Mouse (Mus musculus) MN1 (cell line): ENCODE data around the gene Hmmr.
A peak's percentile ranks its signal among the peaks of the same experiment; 100 is the strongest.
"Not testable (repeated sequence)": the region's sequence is repeated elsewhere in the genome, so short reads cannot be mapped to it uniquely, and the experiment has no call there.

Source experiments
- DNase-seq: peaks from one replicate; pipeline ENCODE4 v3.0.0-alpha.2; 2016; ENCODE audit warnings: low spot score

The Hmmr gene

DNA sequence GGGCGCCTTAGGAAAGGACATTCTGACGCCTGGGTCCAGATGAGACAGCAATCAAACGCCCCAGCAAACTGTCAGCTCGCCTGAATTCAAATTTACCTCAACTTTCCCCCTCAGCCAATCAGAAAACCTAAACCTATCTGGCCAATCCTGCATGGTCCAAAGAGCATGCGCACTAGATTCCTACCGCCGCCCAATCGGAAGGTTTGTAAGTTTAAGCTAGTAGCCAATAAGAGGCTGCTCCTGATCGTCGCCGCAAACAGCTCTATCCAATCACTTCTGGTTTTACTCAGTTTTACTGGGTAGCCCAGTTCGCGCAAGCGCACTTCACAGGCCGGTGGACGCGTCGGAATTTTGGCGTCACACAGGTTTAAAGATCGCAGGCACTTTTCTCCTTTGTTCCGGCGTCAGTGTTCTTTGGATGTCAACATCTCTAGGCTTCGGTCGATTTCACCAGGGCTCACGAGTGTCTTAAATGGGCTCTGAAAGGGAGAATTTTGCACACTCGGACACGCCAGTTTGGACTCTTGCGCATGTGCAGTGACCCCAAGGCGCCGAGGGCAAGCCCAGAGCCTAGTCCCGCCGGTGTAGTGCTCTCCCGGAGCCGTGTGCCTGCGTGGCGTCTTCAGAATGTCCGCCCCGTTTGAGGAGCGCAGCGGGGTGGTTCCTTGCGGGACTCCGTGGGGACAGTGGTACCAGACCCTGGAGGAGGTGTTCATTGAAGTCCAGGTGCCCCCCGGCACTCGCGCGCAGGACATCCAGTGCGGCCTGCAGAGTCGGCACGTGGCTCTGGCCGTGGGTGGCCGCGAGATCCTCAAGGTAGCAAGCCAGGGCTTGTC is at the start of gene Hmmr, which contains the start of gene Nudcd2:
TSS of gene Hmmr (minus strand) at position 84 of the 836 bp plus-strand sequence.
TSS of gene Nudcd2 (plus strand) at position 329 of the 836 bp plus-strand sequence.
- peak; percentile 100 for DNase-seq

DNA sequence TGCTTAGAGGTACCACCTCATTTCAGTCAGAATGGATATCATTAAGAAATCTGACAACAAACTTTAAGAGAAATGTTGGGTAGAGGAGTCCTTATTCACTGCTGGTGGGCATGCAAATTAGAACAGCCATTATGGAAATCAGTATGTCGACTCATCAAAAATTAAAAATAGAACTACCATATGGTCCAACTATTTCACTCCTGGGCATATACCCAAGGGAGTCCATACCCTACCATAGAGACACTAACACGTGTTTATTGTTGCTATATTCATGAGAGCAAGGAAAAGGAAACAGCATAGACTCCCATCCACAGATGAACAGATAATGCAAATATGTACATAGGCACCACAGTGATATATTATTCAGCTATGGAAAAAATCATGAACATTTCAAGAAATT is 48.6 kb upstream of the Hmmr start:
- DNase-seq, result no peak

DNA sequence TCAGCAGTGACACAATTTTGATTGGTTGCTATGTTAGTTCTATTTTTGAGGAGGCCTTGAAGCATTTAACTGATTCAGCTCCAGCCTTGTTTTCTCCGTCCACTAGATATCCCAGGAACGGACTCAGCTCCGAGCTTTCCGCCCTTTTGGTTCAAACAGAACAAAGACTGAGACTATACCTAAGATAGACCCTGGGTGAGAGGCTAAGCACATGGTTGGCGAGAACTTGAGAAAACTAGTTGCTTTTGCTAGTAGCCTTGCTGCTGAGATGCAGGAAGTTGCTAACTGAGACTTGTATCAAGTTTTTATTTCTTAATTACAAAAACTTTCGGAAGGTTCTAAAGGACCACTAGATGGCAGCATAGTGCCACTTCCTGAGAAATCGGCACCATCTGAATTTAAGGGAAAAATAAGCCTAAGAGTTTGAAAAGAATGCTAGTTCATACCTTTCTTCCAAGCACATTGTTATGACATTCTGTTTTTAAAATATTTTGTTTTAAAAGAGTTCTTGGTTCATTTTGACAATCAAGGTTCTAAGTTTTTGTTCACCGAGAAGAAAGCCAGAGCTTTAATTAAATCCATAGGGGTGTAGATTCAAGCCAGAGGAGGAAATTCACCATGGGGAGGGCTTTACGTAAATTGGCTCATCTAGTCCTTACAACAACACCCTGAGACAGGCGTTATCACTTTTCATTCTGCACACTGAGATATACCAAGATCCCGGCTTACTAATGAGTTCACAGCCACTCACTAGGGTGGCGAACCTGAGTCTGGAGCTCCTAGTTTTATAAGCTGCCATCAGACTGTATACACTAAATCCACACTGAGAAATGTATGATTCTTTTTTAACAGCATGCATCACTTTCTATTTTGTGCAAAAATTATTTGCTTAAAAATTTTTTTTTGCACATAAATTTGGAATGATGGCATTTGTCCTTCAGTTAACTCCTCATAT is 42.4 kb upstream of the Hmmr start:
- DNase-seq, result peak; percentile 68

DNA sequence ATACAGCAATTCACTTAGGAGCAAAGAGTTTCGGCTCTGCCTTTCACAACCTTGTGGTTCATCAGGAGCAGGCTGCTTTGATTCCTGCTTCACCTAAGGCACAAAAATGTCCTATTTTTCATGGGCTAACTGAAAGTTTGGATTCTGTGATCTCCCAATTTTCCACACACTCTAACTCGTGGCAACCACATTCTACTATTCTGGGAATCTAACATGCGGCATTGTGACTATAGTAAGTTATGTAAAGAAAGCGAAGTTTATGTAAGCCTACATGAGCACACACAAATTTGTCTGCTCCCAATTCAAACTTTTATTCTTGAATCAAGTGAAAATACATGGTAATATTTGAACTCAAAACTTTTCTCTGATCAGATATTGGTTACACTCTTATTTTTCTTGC is 31.5 kb upstream of the Hmmr start:
- DNase-seq, result no peak

DNA sequence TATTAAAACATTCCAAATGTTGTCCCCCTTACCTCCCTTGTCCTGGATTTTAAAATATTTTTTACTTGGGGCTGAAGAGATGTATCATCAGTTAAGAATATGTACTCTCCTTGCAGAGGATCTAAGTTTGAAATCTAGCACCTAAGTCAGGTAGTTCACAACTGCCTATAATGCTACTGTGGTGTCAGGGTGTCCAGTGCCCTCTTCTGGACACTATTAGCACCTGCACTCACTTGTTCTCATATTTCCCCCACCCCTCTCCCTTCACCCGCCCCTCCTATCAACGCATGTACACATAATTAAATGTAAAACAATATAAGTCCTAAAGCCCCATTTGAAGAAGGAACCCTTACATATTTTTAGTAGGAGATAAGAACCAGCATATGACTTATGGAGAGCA is 30.2 kb upstream of the Hmmr start:
- peak; percentile 24 for DNase-seq

DNA sequence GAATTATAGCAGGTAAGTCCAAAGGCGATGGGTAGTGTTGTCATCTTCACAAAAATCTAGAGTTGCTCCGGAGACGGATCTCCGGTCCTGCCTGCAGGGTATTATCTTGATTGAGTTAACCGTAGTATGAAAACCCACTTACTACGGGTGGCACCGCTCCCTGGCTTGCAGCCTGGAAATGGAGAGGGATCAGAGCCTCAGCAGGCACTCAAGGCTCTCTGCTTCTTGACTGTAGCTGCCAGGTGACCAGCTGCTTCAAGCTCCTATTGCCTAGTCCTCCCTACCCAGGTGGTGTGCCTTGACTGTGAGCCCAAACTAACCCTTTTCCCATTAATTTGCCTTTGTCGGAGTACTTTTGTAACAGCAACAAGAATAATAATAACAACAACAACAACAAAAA is 26.7 kb upstream of the Hmmr start:
- peak; percentile 35 for DNase-seq

DNA sequence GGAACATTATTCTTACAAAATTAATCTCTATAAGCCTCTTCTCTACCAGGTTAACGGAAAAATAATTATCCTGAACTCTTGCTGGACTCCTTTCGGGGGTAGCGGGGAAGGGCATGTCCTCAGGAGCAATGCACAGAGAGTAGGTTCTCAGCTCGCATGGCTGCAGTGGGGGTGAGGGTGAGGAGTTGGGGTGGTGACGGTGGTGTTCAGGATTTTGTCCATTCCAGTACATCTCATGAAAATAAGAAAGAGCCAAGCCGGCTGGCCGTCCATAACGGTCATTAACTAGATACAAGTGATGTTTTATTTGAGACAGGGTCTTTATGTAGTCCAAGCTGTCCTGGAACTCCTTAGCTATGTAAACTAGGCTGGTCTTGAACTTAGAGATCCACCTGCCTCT is 22.7 kb upstream of the Hmmr start:
- no peak for DNase-seq

DNA sequence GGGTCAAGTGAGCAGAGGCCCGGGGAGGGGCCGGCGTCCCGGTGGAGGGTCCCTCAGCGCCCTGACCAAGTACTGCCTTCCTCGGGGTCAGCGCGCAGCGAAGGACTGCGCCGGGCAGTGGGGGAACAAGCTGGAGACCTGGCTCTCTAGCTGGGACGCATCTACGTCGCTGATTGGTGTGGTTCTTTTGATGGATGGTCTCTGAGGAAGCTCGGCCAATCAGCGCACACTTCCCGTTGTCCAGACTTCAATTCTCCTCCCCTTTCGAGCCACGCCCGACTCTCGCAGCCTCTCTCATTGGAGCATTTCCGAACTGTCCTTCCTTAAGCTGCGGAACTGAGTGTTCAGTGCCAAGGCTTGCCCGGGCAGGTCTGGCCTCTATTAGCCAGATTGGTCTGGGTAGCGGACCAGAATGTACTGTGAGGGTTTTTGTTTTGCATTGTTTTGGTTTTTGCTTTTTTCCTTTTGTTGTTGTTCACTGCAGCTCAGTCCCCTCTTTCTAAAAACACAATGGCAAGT is 21.9 kb upstream of the Hmmr start, which contains the start of gene Ccng1:
TSS of gene Ccng1 (minus strand) at position 203 of the 519 bp plus-strand sequence.
- DNase-seq, result peak; percentile 99

DNA sequence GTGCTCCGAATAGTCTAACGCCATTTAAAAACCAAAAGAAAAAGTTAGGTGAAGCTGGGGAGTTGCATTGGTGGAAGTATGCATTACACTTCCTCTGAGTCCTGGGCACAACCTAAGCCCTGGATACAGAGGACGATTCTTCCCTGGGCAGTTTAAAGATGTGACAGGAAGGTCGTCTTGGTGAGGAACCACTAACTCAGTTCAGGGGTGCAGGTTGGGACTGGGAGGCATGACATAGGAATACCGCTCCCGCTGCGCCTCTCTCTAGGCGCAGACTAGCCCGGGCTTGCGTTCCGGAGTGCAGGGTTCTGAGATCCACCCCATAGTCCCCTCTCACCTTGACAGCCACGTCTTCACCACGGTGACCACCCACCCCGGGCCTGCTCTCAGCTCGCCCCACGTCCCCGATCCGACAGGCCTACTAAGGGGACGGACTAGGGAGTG is 21.5 kb upstream of the Hmmr start:
- DNase-seq, result peak; percentile 39

DNA sequence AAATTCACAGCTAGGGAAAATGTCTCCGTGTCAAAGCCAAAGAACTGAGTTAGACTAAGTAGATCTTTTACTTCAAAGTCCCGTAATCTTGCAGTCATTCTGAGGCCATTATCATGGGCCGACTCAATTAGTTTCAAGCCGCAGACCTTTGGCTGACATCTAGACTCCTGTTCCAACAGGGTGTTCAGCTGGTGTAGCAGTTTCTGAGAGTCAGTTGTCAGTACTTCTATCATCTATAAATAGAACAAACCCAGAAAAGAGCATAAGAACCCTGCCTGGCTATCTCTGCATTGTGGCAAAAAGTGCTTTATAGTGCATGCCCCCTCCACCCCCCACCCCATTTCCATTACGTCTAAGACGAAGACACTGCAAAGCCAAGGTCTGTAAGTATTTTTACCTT is 20.6 kb upstream of the Hmmr start:
- DNase-seq, result no peak

DNA sequence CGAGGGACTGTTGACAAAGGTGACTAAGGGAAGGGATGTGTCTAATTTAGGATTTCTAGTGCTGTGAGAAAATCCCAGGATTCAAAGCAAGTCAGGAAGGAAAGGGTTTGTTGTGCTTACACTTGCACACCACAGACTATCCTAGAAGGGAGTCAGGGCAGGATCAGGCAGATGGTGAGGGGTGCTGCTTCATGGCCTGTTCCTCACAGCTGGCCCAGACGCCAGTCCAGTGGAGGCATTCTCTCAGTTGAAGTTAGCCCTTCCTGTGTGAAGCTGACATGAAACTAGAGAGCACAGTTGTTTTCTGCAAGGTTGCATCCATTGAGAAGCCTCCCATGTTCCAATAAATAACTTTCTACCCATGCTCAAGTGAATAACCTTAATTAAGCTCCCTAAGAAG is 14.5 kb upstream of the Hmmr start:
- DNase-seq, result no peak

DNA sequence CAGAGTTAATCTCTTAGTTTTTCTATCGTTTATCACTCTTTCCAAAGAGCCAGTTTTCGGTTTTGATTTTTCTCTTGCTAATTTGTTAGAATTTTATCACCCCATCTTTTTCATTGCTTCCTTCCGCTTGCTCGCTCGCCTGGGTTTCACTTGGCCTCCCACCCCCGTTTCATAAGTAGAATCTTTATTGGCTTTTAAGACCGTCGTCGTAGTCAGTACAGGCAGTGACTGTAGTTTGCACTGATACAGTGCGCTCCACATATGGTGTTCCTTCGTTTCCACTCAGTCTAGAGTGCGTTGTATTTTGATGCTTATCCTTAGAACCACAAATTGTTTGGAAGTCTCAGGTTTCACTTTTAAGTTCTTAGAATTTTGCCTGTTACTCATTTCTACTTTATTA is 13.1 kb upstream of the Hmmr start:
- DNase-seq, result no peak

DNA sequence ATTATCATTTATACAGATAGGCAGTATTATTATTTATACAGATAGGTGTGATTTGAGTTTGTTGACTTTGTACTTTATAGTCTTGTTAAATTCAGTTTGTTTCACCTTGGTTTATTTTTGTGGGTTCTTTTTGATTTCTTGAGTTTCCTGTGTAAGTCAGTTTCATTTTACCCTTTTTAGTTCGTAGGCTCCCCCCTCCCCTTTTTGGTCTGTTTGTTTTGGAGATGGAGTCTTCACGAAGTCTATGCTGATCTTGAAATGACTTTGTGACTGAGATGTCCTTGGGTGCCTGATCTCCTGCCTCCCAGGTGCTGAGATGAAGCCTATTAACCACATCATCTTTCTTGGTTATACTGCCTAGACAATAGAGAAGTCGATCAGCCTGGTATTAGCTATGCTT is 11.1 kb upstream of the Hmmr start:
- no peak for DNase-seq

DNA sequence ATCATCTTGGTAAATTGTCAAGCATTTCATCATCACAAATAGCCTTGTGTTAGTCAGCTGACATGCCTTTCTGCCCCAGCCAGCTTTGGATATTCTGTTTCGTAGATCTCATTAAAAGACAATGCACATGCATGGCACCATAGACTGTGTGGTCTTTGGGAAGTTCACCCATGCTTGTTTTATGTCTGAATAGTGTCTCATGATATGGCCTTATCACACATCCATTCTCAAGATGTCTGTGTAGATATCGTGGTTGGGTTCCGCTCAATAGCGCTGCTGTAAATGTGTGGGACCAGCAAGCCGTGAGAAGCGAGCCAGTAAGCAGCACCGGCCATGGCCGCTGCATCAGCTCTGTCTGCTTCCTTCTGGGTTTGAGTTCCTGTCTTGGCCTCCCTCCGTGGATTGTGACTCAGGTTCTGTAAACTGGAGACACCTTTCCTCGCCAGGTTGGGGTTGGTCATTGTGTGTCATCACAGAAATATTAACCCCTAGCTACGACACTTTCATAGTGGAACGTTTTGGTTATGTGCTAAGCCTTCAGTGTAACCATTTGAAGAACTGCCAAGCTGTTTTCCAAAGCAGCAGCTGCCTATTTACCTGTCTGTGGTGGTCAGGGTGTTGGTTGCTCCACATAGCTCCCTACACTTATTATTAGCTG is 8.5 kb upstream of the Hmmr start:
- DNase-seq, result no peak

DNA sequence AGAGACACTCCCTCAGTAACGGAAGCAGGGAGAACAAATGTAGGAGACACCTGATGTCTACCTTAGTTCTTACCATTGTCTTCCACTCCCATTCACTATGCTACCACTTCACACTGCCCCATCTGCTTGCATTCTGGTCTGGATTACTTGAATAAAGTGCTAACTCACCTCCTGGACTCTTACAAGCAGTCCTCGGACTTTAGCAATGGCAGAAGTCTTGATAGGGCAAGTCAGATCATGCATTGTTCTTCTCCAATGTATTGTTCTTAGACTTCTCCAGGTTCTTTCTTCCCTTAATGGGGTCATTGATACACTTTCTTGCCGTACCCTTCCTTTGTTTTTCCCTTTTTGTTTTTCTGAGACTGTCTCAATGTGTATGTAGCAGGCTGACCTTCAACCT is 4.1 kb upstream of the Hmmr start:
- DNase-seq, result no peak

DNA sequence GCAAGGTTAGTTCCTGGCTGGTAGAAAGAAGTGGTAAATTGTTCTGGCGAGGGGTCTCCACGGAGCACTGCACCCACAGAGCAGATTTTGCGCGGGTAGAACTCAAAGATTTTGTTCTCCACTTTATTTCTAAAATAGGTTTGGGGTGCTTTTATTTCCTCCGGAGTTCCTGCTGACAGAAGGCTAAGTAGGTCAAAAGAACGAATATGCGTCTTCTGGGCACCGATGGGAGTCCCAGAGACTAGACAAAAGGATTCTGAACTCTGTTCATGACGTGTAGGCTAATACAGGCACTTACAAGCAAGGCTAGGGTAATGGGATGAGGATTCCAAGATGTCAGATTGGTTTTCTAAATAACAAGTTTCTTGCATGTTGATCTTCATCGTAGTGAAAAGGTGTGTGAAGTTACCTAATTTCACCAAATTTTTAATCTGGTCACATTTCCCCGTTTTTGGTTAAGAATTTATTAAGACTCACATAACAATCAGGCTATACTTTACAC is 1.1 kb upstream of the Hmmr start:
- peak; percentile 49 for DNase-seq

DNA sequence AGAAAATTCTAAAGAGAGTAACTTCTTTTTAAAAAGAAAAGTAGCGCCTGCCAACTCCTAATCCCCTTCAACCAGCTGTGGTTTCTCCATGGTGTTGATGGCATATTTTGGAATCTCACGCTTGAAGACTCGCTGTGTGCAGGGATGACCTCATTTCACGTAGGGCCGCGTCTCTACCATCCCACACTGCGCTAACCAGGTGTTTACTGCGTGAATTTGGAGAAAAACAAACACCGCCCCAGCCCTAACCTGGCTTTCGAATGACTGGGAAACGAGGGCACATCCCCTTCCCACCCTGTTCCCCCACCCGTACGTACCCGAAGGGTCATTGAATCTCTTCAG is 254 bp downstream of the Hmmr start:
- peak; percentile 41 for DNase-seq

DNA sequence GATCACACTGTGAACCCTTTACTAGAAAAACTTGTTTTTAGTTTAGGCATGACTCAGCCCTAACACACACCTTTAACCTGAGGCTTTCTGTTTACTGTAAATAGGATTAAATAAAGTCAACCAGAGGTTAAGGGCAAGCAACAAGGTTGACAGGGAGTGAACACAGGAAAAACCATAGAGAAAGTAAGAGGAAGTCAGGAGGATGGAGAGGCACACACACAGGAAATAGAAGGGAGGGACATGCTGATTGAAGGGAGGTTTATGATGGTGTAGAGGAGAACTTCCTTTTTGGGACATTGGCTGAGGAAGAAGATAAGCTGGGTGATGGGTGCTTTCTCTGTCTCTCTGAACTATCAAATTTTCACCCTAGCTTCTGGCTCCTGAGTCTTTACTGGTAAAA is 14.9 kb downstream of the Hmmr start:
- no peak for DNase-seq

DNA sequence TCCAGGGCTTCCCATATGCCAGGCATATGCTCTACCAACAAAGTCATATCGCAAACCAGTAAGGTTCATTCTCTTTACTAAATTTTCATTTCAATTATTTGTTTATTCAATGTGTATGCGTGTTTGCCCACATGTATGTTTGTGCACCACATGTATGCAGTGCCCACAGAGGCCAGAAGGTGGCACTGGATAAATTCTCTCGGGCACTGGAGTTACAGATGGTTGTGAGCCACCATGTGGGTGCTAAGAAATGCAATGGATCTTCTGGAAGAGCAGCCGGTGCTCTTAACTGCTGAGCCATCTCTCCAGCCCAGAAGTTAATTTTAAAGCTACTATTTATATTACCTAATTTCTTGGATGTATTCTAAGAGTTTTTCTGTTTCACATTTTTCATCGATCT is 17.7 kb downstream of the Hmmr start:
- peak; percentile 21 for DNase-seq

DNA sequence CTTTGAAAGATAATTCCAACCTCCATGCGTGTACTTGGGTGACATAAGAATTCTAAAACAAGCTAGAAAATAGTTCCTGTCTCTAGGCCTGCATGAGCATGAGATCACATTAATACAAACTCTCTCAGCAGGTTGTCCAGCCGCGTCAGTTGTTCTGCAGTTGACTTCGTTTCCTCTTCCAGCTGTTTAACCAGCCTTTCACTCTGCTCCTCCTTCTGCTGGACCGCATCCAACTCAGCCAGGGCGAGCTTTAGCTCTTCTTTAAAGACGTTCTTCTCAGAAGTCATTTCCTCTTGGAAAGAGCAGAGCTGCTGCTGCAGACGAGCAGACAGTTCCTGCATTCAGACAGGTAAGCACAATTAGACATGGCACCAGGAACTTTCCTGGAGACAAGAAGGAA is 19.4 kb downstream of the Hmmr start:
- peak; percentile 45 for DNase-seq

DNA sequence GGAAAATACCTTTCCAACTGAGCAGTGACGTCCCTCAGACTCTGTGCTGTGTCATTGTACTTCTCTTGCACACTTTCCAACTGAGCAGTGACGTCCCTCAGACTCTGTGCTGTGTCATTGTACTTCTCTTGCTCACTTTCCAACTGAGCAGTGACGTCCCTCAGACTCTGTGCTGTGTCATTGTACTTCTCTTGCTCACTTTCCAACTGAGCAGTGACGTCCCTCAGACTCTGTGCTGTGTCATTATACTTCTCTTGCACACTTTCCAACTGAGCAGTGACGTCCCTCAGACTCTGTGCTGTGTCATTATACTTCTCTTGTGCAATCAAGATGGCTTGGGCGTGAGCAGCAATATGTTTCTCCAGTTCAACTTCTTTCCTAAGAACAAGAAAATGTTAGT is 23.3 kb downstream of the Hmmr start:
- not testable (repeated sequence) for DNase-seq

DNA sequence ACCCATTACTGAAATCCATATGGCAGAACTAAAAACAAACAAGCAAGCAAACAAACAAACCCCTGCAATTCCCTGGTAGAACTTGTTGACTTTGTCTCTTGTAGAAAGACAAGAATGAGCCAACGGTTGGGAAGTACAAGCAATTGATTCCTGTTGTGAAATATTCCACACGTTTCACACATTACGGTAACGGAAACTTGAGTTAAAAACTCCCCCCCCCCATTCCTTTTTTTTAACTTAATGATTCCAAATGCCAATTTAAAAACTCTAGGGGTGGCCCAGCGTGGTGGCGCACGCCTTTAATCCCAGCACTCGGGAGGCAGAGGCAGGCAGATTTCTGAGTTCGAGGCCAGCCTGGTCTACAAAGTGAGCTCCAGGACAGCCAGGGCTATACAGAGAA is 38.1 kb downstream of the Hmmr start, which contains the start of gene Mat2b:
TSS of gene Mat2b (minus strand) at position 101 of the 400 bp plus-strand sequence.
- DNase-seq, result no peak
